Mouse (Mus musculus) heart, embryonic 16.5 days (tissue): ENCODE results near the gene Paf1. TPM values are rescaled to one million over a fixed set of nuclear protein-coding genes. Genes with fewer than 3 reads are reported as not detected.

Experiments
- ATAC-seq: fragments of 200-750 bp; cut with Nextera tagmentation; replicated peaks from 2 replicates; pipeline ENCODE4 v1.8.0; 2017; ENCODE audit warnings: moderate number of reproducible peaks; ENCODE audit not compliant: insufficient read depth, low FRiP score; ENCODE audit errors: extremely low read depth
- H3K27ac ChIP-seq: fragments of 300-500 bp; sonication (generic); 2 replicates; pipeline ENCODE4 v1.5.1; 2014; ENCODE audit warnings: mild to moderate bottlenecking, low read length, control low read depth, moderate library complexity
- H3K27me3 ChIP-seq: fragments of 300-500 bp; sonication (generic); 2 replicates; pipeline ENCODE4 v1.6.1; 2014; ENCODE audit warnings: low read length, mixed read lengths; ENCODE audit not compliant: control insufficient read depth, insufficient read depth
- H3K36me3 ChIP-seq: fragments of 300-500 bp; sonication (generic); 2 replicates; pipeline ENCODE4 v1.6.1; 2014; ENCODE audit not compliant: control insufficient read depth, insufficient read depth
- H3K4me1 ChIP-seq: fragments of 300-500 bp; sonication (generic); 2 replicates; pipeline ENCODE4 v1.6.1; 2014; ENCODE audit warnings: low read length, mixed read lengths; ENCODE audit not compliant: control insufficient read depth, insufficient read depth
- H3K4me2 ChIP-seq: fragments of 300-500 bp; sonication (generic); 2 replicates; pipeline ENCODE4 v1.6.1; 2014; ENCODE audit warnings: low read depth, mild to moderate bottlenecking, control low read depth, low read length
- H3K4me3 ChIP-seq: fragments of 300-500 bp; sonication (generic); 2 replicates; pipeline ENCODE4 v1.5.1; 2014; ENCODE audit warnings: mild to moderate bottlenecking, control low read depth, low read length
- H3K9ac ChIP-seq: fragments of 300-500 bp; sonication (generic); 2 replicates; pipeline ENCODE4 v1.6.1; 2014; ENCODE audit warnings: low read length, control low read depth
- H3K9me3 ChIP-seq: fragments of 300-500 bp; sonication (generic); replicated peaks from 2 replicates; pipeline ENCODE4 v1.6.1; 2016; ENCODE audit warnings: low read length; ENCODE audit not compliant: control insufficient read depth
- WGBS: fragments of 180-500 bp; shearing (Covaris S2); extraction: QIAGEN DNeasy Blood & Tissue Kit; methylation state at CpG from one replicate; pipeline ENCODE4 v1.1.7; 2014; 5-methylcytosine and 5-hydroxymethylcytosine counted together
- polyA plus RNA-seq: library from polyadenylated mRNA; unstranded; fragments of >200 nt; fragmentation: Nextera tagmentation; extraction: Ambion mirVana; gene quantifications from 2 replicates; pipeline ENCODE4 v1.2.1, GENCODE M21; 2015

Gene Paf1
- polyA plus RNA-seq, 1 experiment from 2014 or later, result 78.9 TPM

DNA sequence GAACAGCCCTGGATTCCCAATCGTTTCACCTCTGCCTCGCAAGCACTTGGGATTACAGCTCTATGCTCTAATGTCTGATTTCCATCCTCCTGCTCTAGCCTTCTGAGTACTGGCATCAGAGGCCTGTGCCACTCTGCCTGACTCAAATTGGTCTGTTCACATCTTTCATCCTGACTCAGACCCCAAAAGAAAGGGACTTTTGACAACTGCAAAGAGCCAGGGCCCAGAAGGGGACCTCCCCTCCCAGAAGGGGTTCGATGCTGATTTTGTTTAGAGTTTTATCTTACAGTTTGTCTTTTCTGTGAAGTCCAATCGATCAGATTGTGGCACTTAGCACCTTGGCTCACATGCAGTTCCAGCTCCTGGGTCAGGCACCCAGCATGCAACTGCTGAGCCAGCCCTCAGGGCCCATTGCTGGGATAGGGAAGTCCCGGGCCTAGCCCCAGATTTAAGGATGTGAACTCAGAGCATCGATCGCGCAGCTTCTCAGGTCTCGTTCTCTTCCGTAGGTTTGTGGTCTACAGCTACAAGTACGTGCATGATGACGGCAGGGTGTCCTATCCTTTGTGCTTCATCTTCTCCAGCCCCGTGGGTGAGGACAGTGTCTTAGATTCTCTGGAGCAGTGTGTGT lies 51.7 kb downstream of the Paf1 start:
- WGBS, result 77% methylated on average over 13 of the region's 13 CpGs
- H3K9me3 ChIP-seq, result no peaks in the 10 kb centered on the region
- H3K27ac ChIP-seq, result no peak overlapping the region
- no peak for ATAC-seq
- 0 out of 2 replicates have a peak, but pooled peaks cover 3% of the 10 kb centered on the region for H3K27me3 ChIP-seq
- no peak overlapping the region for H3K4me3 ChIP-seq
- no peak overlapping the region for H3K9ac ChIP-seq
- H3K4me2 ChIP-seq, result no peak overlapping the region
- H3K4me1 ChIP-seq, result peaks cover 2% of the 10 kb centered on the region; the same call in 1 of the 2 replicates
- H3K36me3 ChIP-seq, result no peaks in the 10 kb centered on the region

DNA sequence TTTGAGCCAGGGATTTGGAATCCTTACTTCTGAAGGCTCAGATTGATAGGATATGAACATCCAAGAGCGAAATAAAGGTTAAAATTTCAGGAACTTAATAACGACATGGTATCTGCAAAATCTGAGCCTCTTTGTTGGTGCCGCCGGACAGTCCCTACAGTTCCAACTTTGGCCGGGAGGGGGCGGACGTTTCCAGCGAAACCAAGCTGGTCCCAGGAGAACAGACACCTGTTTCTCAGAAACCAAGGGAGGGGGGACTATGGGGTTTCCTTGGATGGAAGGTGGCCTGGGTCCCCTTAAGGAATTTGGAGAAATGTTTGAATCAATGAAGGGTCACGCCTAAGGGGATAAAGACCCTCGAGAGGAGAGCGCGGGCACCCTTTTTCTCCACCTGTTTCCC lies 53.7 kb downstream of the Paf1 start:
- no peaks in the 10 kb centered on the region for H3K9me3 ChIP-seq
- no peak overlapping the region for H3K4me2 ChIP-seq
- peaks cover 2% of the 10 kb centered on the region; the same call in 1 of the 2 replicates for H3K4me1 ChIP-seq
- no peak overlapping the region for H3K27ac ChIP-seq
- WGBS, result 9% methylated on average over 12 of the region's 12 CpGs
- ATAC-seq, result no peak
- H3K9ac ChIP-seq, result no peak overlapping the region
- H3K4me3 ChIP-seq, result no peak overlapping the region
- 0 out of 2 replicates have a peak, but pooled peaks cover 3% of the 10 kb centered on the region for H3K27me3 ChIP-seq
- H3K36me3 ChIP-seq, result no peaks in the 10 kb centered on the region

GRCm38 (mm10) chr7:28447101-28447830 lies 54.5 kb downstream of the Paf1 start:
- Histone ChIP-seq H3K27me3 (0 out of 2 replicates have a peak, but pooled peaks cover 3% of the 10 kb centered on the region), H3K36me3 (no peaks in the 10 kb centered on the region), H3K27ac (no peak overlapping the region), H3K9me3 (no peaks in the 10 kb centered on the region), H3K4me2 (no peak overlapping the region), H3K9ac (no peak overlapping the region), H3K4me1 (peaks cover 2% of the 10 kb centered on the region; the same call in 1 of the 2 replicates), H3K4me3 (no peak overlapping the region)
- 29% methylated on average over 12 of the region's 12 CpGs for WGBS
- ATAC-seq, result no peak

DNA sequence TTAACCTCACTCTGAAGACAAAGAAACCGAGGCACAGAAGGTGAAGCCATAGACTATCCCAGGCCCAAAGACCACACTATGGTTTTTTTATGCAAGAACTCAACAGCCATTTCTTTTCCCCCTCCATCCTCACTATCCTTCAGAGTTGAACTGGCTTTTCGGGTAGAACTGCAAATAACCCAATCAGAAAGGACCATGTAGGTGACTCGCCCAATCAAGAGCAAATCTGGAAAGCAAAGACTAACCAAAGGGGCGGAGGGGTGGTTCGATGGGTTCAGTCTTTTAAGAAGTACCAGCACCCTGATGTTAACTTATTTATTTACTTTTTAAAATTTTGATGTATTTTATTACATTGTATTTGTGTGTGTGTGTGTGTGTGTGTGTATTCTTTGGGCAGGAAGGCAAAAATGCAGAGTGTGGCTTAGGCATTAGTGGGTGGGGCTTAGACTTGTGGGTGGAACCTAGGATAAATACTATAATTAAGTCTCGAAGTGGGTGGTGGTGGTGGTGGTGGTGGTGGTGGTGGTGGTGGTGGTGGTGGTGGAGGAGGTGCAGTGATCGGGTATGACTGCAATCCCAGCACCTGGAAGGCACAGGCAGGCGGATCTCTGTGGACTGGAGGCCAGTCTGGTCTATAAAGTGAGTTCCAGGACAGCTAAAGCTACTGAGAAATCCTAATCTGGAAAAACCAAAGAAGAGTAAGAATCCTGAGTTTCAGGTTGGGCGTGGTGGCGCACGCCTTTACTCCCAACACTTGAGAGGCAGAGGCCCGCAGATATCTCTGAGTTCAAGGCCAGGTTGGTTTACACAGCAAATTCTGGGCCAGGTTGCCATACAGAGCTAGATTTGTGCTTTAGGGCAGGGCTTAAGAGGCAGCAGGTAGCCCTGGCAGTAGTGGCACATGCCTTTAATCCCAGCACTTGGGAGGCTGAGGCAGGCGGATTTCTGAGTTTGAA lies 55.4 kb downstream of the Paf1 start:
- Histone ChIP-seq H3K4me2 (no peak overlapping the region), H3K4me3 (no peak overlapping the region), H3K27ac (no peak overlapping the region), H3K36me3 (no peaks in the 10 kb centered on the region), H3K27me3 (0 out of 2 replicates have a peak, but pooled peaks cover 3% of the 10 kb centered on the region), H3K4me1 (peaks cover 2% of the 10 kb centered on the region; the same call in 1 of the 2 replicates), H3K9ac (no peak overlapping the region), H3K9me3 (no peaks in the 10 kb centered on the region)
- WGBS, result 66% methylated on average over 13 of the region's 13 CpGs
- no peak for ATAC-seq

Other genes with a start within 250 kb of the Paf1 start
- 62.4 and 71.5 TPM in 2 replicates for gene Fbl, start 223.2 kb upstream of the Paf1 start, polyA plus RNA-seq
- 7.7 and 8.9 TPM in 2 replicates for gene Dyrk1b, start 213.5 kb upstream of the Paf1 start, polyA plus RNA-seq
- gene Eid2, start 125.1 kb upstream of the Paf1 start, polyA plus RNA-seq, result 0.68 and 0.94 TPM in 2 replicates
- 6.6 and 7.3 TPM in 2 replicates for gene Eid2b, start 115.2 kb upstream of the Paf1 start, polyA plus RNA-seq
- gene Selenov, start 101.8 kb upstream of the Paf1 start, polyA plus RNA-seq, result not detected in 2 replicates
- gene Dll3, start 90.7 kb upstream of the Paf1 start, polyA plus RNA-seq, result 0.16 and 0.17 TPM in 2 replicates
- 130 and 132 TPM in 2 replicates for gene Timm50, start 80.9 kb upstream of the Paf1 start, polyA plus RNA-seq
- 62.8 and 66.2 TPM in 2 replicates for gene Supt5, start 54.2 kb upstream of the Paf1 start, polyA plus RNA-seq
- gene Rps16, start 42.3 kb upstream of the Paf1 start, polyA plus RNA-seq, result 506 and 555 TPM in 2 replicates
- 35.8 and 41.8 TPM in 2 replicates for gene Plekhg2, start 20.4 kb upstream of the Paf1 start, polyA plus RNA-seq
- gene Zfp36, start 12.7 kb upstream of the Paf1 start, polyA plus RNA-seq, result 15.4 and 18.5 TPM in 2 replicates
- gene Med29, start 243 bp upstream of the Paf1 start, polyA plus RNA-seq, result 41.3 and 50.1 TPM in 2 replicates
- gene Gmfg, start 44.5 kb downstream of the Paf1 start, polyA plus RNA-seq, result 17.9 and 32.7 TPM in 2 replicates
- 0.72 and 0.80 TPM in 2 replicates for gene Lrfn1, start 59.0 kb downstream of the Paf1 start, polyA plus RNA-seq
- not detected in 2 replicates for gene Ifnl2, start 117.5 kb downstream of the Paf1 start, polyA plus RNA-seq
- not detected in 2 replicates for gene Ifnl3, start 129.9 kb downstream of the Paf1 start, polyA plus RNA-seq
- not detected in 2 replicates for gene Sycn, start 147.9 kb downstream of the Paf1 start, polyA plus RNA-seq
- gene Nccrp1, start 154.3 kb downstream of the Paf1 start, polyA plus RNA-seq, result not detected in 2 replicates
- 16.0 and 20.6 TPM in 2 replicates for gene Samd4b, start 205.2 kb downstream of the Paf1 start, polyA plus RNA-seq
- gene Pak4, start 205.2 kb downstream of the Paf1 start, polyA plus RNA-seq, result 25.1 and 30.0 TPM in 2 replicates
- not detected in 2 replicates for gene Acp7, start 238.4 kb downstream of the Paf1 start, polyA plus RNA-seq